Mouse (Mus musculus) brain, embryonic 14.5 days (tissue): ENCODE measurements around the gene Arpp21.

Source experiments
- CTCF ChIP-seq: fragments of 200-500 bp; IDR thresholded peaks from 2 replicates; pipeline ENCODE4 v1.5.1; 2012; ENCODE audit warnings: inconsistent platforms, mild to moderate bottlenecking, moderate library complexity, borderline replicate concordance; ENCODE audit not compliant: insufficient read depth, insufficient read length; ENCODE audit errors: extremely low read depth
- POLR2A ChIP-seq: fragments of 200-500 bp; IDR thresholded peaks from 2 replicates; pipeline ENCODE4 v1.6.1; 2012; ENCODE audit warnings: mild to moderate bottlenecking, inconsistent platforms, borderline replicate concordance; ENCODE audit not compliant: poor library complexity, insufficient read depth, insufficient read length, severe bottlenecking; ENCODE audit errors: extremely low read depth

- no peak for TF ChIP-seq POLR2A
- TF ChIP-seq CTCF: no peak
These were observed 116.2 kb downstream of the Arpp21 start for GRCm38 (mm10) chr9:112119535-112119934.
